Mouse (Mus musculus) spleen, postnatal 10 days (tissue): ENCODE results near the gene Fzd2.

Source experiments
- DNase-seq, 2 experiments: peaks; one replicate each; pipeline ENCODE4 v3.0.0; 2021 to 2022; ENCODE audit warnings: low spot score in 2 of 2

Fzd2 gene

DNA sequence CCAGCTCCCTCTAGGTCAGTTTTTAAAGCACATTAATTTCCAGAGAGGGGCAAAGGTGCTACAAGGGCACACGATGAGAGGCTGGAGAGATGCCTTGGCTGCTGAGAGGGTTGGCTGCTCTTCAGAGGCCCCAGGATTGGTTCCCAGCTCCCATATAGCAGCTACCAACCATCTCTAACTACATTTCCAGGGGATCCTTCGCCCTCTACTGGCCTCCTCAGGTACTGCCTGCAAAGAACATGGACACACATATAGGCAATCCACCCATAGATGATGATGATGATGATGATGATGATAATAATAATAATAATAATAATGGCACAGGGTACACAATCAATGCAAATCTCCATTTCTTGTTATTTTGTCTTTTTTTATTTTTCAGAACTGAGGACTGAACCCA, 15.3 kb downstream of the Fzd2 start:
- DNase-seq = no peak

- DNase-seq = no peak
Measured at GRCm38 (mm10) chr11:102623876-102624789, 19.9 kb downstream of the Fzd2 start.

DNA sequence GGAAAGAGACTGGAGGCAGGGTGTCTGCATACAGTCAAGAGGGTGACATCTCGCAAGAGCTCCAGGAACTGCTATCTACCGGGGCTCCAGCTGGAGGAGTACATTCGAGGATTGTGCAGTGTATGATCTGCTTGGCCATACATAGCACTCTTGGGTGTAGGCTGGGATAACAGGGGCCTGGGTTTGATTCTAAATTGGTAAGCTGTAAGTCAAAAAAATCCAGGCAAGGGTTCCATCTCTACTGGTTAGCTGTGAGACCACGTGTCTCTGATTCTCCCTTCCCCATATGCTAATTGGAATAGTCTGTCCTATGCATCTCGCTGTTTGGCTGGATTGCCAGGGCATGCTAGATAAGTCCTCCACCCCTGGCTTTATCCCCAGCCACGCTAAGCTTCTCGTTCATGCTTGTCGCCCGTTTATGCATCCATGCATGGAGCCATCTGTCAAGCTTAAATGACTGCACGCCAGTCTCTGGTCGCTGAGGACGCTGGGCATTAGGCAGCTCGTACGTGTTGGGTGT, 20.8 kb downstream of the Fzd2 start:
- no peak for DNase-seq

GRCm38 (mm10) chr11:102627171-102627931, 23.2 kb downstream of the Fzd2 start:
- no peak for DNase-seq

DNA sequence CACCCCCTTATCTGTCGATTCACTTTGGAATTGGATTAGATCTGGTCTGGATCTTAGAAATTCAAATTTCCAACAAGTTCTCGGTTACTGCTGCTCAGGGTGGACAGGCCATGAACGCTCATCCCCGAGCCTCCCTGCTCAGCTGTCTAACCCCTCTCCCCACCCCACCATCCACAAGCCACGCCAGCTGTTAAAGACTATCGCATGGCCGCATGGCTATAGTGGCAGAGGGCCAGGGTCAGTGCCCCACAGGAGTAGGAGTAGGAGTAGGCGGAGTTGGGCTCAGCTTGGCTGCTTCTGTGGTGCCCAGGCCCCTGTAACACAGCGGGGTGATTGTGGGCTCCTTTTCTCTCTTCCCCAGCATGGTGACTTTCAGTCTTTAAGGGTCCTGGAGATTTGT, 24.3 kb downstream of the Fzd2 start:
- DNase-seq = no peak

DNA sequence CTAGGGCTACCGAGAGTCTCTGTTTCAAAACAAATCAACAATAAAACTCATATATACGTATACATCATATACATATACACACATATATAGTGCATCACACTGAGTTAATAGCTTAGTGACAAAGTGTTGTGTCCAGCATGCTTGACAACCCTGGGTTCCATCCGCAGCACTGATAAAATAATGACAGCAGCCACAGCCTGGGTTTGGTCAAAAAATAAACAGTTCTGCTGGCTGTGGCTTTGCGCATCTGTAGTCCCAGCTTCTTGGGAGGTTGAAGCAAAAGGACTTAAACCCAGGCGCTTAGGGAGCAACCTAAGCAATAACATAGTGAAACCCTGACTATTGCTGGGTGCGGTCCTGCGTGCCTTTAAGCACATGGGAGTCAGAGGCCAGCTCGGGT, 25.2 kb downstream of the Fzd2 start:
- DNase-seq = no peak

- DNase-seq = no peak
Measured at GRCm38 (mm10) chr11:102630731-102631130, 26.5 kb downstream of the Fzd2 start.

GRCm38 (mm10) chr11:102631203-102631602, 27.0 kb downstream of the Fzd2 start:
- DNase-seq = no peak

- DNase-seq = no peak
Measured at GRCm38 (mm10) chr11:102632725-102633124, 28.5 kb downstream of the Fzd2 start.

DNA sequence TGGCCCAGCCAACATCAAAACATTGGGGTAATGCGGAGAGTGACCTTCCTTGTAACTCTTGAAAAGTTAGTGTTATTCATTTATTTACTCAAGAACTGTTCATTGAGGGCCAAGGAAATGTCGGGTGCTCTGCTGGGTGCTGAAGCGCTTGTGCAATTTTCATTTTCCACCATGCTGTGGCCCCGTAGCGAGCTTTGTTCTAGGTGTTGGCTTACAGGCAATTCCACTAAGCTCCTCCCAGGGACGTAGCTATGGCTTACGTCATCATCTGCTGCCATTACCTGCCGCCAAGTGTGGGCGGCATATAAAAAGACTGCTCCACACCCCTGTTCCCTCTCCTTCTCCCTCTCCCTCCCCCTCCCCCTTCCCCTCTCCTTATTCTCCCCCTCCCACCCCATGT, 29.2 kb downstream of the Fzd2 start:
- no peak for DNase-seq

GRCm38 (mm10) chr11:102636887-102637286, 32.7 kb downstream of the Fzd2 start:
- no peak for DNase-seq

DNA sequence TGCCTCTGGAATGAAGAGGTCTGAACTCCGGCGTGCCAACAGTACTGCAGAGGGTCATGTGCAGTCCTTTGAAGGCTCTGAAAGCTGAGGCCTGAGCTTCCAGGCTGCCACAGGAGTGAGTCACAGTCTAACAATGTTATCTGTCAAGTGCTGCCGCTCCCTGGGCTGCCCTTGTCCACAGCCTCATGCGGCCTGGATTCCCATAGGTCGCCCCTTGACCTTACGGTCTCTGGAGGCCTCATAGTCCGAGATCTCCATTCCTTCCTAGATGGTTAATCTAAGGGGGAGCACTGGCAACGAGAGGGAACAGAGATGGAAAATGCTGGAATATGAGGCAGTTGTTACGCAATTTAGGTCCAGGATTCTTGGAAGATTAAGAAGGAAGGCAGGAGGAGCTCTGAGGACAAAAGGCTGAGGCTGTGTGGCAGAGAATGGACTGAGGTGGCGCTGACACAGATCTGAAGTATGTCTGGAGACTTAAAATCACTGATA, 39.7 kb downstream of the Fzd2 start:
- DNase-seq = no peak

DNA sequence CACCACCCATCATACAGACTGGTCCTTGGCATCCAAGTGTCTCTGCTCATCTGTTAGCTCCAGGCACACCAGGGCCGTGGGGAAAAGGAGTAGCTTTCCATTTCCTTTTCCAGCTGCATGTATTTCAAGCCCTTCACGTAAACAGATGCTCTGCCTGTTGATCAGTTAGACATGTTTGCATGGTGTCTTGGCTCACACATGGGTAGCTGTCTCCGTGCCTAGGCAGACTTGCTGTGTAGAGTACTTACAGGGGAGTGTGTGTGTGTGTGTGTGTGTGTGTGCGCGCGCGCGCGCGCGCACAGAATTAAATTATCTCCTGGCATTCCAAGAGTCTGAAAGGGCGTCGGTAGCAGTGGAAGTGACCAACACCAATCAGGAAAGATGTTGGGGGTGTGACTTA, 42.0 kb downstream of the Fzd2 start:
- no peak for DNase-seq

GRCm38 (mm10) chr11:102647885-102648284, 43.7 kb downstream of the Fzd2 start:
- no peak for DNase-seq

DNA sequence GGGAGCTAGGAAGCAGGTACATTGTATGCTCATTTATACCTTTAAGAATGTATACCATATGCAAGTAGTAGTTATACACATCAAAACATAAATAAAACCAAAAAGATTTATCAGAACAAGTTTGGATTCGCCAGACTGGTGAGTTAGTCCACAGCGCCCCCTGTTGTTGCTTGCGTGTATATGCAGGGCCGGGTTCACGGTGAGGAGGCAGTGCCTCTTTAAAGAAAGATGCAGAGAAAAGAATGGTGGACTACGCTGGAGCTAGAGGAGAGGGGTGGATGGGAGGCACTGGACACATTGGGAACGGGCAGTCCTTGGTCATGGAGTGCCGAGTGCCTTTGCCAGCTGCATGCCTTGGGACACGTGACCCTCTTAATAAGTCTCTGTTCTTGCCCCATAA, 47.2 kb downstream of the Fzd2 start:
- peak; percentile 21 to 61 for DNase-seq

DNA sequence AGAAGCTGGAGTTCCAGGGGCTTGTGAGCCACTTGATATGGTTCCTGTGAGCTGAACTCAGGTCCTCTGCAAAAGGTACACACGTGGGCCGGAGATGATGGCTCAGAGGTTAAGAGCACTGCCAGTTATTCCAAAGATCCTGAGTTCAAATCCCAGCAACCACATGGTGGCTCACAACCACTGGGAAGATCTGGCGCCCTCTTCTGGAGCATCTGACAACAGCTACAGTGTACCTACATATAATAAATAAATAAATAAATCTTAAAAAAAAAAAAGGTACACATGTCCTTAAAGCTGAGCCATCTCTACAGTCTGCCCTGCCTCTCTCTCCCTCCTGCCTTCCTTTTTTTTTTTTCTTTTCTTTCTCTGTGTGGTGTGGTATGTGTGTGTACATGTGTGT, 48.6 kb downstream of the Fzd2 start:
- DNase-seq = no peak

GRCm38 (mm10) chr11:102655888-102656287, 51.7 kb downstream of the Fzd2 start:
- DNase-seq = no peak

DNA sequence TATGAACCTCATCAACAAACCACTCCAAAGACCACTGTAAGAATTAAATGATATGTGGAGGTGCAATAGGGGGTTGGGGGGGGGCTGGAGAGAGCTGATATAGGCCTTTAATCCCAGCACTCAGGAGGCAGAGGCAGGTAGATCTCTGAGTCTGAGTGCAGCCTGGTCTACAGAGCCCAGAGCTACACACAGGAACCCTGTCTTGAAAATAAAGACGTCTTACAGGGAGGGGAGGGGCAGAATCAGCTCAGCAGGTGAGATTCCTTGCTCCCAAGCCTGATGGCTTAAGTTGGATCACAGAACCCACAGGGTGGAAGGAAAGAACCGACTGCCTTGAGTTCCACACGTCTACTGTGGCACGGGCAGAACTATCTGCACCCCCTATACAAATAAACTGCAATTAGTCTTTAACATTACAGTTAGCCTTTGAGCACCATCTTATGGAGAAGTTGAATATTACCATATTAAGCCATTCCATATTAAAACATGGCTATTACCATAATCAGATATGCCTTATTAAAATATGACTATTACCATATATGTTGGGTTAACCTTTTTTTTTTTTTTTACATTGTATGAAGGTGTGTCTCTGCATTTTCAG, 52.2 kb downstream of the Fzd2 start:
- DNase-seq = no peak

DNA sequence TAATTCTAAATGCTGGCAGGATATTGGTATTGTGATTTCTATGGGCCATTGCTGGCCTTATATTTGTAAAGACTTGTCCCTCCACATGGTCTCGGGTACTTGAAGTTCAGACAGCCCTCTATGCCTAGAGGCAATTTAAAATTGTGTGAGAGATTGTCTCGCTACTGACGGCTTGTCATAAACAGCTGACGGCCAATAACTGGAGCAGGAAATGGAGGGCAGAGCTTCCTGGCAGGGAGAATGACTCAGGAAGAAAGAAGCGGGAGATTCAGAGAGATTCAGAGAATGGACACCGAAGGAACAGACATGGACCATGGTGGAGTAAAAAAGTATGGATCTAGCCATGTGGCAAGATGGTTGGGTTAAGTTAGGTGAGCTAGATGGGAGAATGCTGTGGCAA, 52.7 kb downstream of the Fzd2 start:
- DNase-seq = no peak
